Mouse (Mus musculus): ENCODE results near the gene Sdha. TPM values are rescaled to one million over a fixed set of nuclear protein-coding genes. Genes with fewer than 3 reads are reported as not detected.
A peak's percentile ranks its signal among the peaks of the same experiment; 100 is the strongest.

Gene Sdha
- 100 to 1,000 TPM; 225 to 226 TPM for total RNA-seq (2021)

DNA sequence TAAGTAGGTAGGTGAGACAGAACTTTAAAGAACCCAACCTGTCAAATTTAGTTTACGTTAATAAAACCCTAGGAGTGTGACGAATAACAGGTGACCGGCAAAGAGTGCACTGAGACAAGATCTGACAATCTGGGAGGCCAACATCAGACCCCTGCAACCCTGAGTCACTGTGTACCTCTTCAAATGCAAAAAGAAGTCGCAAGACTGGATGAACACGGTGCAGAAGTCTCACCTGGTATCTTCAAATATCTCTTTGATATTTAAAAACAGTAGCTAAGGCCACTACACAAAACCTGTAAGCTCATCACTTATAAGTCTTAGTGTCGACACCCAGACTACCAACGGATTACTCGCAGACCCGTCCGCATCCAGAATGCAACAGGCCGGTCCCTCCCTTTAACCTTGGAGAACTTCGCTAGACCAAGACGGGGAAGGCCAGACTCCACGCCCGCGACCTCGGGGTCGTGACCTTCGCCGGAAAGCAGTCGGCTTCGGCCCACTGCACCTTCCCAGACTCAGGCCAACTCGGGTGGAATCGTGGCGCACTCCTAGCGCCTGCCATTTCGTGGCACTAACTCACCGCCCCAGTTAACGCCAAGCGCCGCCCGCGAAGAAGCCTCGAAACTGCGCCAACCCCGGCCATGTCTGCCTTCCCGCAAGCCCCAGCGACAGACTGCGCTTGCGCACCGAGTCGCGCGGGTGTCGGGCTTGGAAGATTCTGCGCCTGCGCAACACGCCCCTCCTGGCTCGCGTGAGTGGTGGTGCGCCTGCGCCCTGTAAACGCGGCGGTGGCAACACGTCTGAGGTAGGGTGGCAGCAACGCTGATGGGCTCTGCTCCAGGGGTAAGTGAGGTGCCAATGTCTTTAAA lies at the start of gene Sdha, which contains the start of gene Ccdc127:
TSS of gene Sdha (minus strand) at position 715 of the 869 bp plus-strand sequence.
TSS of gene Ccdc127 (plus strand) at position 744 of the 869 bp plus-strand sequence.
- intact Hi-C loops (cut with DNase I) = loop anchor here (10.0 kb wide), 1 partner anchor 505 kb away; no protein-coding TSS in a partner anchor

DNA sequence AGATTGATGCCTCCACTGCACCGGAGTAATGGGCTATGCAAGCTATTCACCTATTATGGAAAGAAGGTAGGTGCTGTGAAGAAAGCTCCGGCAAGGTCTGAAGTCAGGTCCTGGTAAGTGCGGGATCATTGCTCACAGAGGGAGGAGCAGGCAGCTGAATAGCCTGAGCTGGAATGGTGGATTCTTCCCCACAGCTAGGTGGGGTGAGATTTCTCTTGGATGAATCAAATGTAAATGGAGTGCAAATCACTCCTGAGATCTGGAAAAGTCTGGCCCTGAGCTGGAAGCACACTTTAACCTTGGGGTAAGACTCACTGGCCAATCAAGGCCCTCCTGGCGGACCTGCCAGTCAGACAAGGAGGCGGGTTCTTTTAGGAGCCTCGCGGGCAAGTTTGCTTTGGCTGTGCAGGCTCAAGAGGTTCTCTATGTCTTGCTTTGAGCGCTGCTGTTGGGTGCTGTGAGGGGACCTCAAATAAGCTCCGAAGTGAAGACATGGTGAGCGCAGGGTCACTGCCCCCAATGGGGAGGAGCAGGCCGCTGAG lies 49.3 kb upstream of the Sdha start, which contains the start of gene Ftl1-ps1:
TSS of gene Ftl1-ps1 (plus strand) at position 397 of the 542 bp plus-strand sequence.
- DNase-seq (ENCODE audit: extremely low spot score in 1 of 2, low spot score in 2 of 2) = no peak
- intact Hi-C loops (cut with DNase I) = no loop called here

More for the DNA sequence above, at the start of gene Sdha, which contains the start of gene Ccdc127:
- DNase-seq (ENCODE audit: extremely low spot score in 1 of 2, low spot score in 2 of 2) = peak; percentile 93 to 98

DNA sequence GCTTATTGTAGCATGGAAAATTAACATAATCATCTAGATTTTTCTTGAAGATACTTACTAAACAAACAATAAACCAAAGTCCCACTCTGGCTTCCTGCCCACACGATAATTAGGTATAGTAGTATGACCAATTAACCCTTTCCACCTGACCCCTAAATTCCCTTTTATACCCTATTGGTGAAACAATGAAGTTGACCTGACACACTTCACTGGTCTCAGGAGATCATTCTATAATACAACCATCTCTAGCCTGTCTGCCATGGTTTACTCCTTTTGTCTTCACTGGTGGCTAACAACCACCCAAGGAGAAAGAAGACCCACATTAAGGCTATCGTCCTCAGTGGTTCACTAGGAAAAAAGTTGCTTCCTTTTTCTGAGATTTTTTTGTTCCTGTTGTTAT lies 41.1 kb upstream of the Sdha start:
- intact Hi-C loops (cut with DNase I) = no loop called here
- no peak for DNase-seq (ENCODE audit: extremely low spot score in 1 of 2, low spot score in 2 of 2)

DNA sequence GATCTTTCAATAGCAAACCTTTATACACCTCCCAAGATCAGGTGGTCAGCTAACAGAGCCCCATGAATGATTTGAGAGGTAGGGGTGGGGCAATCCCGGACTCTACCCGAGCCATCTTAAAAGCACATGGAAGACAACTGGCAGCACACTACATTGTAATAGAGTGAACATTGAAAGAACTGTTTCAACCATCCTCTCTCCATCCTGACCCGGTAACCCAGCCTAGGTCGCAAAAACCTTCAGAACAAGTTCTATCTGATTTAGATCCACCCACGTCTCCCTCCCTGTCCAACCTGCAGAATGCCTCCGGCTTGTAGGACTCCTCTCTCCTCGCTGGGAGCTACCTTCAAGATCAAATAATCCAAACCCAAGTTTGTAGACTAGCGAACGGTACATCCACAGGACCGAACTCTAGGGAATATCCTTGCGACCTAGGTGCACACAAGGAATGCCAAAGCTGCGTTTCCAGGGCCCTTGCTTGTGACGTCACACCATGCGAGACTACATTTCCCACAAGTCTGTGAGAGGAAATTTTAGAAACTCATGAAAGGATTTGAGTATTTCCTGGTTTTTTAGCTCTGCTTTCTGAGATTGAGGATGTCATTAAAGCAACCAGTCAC lies 40.4 kb upstream of the Sdha start, which contains the start of gene Zfp72:
TSS of gene Zfp72 (minus strand) at position 466 of the 620 bp plus-strand sequence.
- intact Hi-C loops (cut with DNase I) = no loop called here
- DNase-seq (ENCODE audit: extremely low spot score in 1 of 2, low spot score in 2 of 2) = peak; percentile 74 to 81

DNA sequence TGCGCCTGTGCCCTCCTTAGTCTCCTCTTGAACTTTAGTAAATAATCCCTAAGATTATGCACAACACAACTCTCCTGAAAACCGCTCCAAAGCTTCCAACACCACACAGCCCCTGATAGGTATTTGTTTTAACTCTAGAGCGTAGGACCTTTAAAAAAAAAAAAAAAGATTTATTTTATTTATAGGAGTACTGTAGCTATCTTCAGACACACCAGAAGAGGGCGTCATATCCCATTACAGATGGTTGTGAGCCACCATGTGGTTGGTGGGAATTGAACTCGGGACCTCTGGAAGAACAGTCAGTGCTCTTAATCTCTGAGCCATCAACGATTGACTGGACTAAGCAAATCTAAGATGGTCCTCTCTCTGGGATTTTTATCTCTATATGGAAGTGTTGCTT lies 39.6 kb upstream of the Sdha start:
- intact Hi-C loops (cut with DNase I) = no loop called here
- DNase-seq (ENCODE audit: extremely low spot score in 1 of 2, low spot score in 2 of 2) = no peak

DNA sequence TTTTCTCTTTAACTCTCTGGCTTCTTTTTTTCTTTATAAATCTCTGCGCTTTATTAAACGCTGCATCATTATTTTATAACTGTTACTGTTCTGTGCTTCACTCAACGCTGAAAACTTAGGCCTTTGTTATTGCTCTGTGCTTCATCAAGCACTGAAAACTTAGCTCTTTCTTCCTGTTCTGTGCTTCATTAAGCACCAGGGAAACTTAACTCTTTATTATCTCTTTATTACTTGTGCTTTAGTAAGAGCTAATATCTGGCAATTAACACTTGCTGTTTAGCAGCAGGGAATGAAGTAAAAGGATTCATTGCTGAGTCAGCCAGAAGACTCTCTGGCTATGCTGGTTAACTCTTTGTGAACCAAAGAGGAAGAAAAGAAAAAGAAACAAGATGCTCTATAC lies 32.2 kb upstream of the Sdha start:
- no peak for DNase-seq (ENCODE audit: extremely low spot score in 1 of 2, low spot score in 2 of 2)
- intact Hi-C loops (cut with DNase I) = no loop called here

DNA sequence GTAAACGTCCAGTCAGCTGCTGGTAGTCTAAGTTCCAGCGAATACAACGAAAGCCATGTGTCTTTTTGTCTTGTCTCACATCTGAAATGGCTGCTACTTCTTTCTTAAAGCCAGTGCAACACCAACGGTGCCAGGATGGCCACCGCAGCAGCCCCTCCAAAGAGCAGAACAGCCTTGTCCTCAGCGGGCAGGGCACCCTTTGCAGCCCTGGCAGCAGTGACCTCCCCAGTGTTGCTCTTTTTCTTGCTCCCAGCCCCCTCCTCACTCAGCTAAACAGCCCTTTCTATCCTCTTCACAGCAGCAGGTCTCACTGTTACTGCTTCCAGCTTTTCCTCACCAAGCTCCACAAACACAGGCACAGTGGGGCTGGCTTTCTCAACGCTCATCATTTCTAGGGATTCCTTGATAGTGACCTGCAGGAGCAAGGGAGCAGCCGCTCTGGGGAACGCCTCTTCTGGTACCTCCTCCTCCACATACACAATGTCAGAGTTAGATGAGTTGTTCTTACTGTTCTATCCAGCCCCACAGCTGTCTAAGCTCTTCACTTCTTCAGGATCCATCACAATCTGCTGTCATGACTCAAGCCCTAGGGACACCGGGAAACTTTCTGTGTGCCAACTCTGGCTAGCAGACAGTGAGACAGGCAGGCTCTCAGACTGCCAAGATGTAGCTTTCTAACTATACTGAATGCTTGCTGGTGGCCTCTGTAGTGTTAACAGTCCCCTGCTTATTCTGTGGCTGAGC lies 31.6 kb upstream of the Sdha start:
- intact Hi-C loops (cut with DNase I) = no loop called here
- no peak for DNase-seq (ENCODE audit: extremely low spot score in 1 of 2, low spot score in 2 of 2)

DNA sequence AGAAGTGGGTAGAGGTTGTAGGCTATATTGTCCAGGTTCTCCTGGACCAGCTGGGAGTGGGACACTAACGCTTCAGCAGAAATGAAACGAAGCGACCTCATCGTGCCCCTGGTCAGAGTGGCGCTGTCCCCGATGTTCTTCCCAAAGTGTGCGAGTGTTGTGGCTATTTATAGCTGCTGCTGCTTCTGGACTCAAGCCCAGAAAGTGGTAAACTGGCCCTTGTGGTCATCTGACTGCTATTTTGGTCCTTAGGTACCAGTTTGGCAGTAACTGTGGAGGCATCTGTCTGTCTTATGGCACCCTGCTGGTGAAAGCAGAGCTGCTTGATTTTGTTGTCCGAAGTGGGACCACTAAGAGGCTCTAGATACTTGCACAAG lies 13.8 kb upstream of the Sdha start, which contains the start of gene Lrrc14b:
TSS of gene Lrrc14b (minus strand) at position 147 of the 377 bp plus-strand sequence.
- DNase-seq (ENCODE audit: extremely low spot score in 1 of 2, low spot score in 2 of 2) = peak in 1 of 2 experiments; percentile 28
- intact Hi-C loops (cut with DNase I) = no loop called here

DNA sequence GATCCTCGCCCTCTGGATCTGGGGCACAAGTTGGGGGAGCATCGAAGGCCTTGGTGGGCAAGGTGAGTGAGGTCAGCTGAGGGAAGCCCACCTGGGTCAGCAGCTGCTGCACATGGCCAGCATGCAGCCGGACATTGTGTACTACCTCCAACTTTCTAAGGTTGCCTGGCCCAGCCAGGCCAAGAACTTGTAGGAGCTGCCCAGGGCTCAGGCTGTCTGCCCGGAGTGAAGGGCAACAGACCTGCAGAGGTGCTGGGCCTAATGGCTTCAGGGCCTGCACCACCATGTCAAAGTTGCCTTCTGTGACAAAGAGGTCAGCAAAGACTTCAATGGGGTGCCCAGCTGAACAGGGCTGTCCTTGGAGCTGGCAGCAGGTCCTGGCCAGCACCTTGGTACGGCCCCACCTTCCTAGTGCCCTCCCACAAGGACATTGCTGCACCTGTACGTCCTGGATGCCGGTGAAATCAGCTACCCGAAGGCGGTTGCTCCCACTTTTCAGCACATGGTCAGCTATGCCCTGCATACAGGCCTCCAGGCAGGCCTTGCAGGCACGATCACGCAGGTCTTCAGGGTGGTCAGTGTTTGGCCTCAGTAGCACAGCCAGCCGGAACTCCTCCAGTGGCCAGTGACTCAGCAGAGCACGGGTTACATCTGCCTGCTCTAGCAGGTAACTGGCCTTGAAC lies 13.2 kb upstream of the Sdha start:
- intact Hi-C loops (cut with DNase I) = no loop called here
- DNase-seq (ENCODE audit: extremely low spot score in 1 of 2, low spot score in 2 of 2) = no peak

DNA sequence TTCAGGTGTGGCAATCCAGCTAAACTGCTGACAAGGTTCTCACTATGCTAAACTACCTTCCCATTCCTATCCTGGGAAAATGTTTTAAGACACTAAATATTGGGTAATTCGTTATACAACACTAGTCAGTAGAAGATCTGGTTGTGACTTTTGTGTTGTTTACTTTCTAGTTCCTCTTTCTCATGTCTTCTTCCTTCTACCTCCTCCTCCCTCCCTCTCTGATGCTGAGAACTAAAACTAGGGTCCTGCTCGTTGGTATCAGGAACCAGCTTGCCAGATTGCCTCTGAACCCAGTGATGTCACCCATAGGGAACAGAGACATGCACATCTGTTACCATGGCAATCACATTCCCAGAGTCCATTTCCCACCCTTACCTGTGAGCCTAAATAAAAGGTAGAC lies 12.1 kb upstream of the Sdha start:
- no peak for DNase-seq (ENCODE audit: extremely low spot score in 1 of 2, low spot score in 2 of 2)
- intact Hi-C loops (cut with DNase I) = no loop called here

DNA sequence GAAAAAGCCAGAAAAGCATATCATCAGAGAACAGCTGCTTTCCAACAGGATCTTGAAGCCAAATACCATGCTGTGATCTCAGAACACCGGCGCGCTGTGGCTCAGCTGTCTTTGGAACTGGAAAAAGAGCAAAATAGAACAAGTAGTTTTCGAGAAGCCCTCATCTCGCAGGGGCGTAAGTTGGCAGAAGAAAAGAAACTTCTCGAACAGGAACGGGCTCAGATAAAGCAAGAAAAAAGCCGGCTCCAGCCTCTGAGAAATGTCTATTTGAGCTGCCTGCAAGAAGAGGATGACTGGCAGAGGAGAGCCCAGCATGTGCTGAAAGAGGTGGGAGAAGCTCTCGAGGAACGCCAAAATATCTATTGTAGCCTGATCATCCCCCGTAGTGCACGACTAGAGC lies 6.4 kb upstream of the Sdha start:
- DNase-seq (ENCODE audit: extremely low spot score in 1 of 2, low spot score in 2 of 2) = no peak
- intact Hi-C loops (cut with DNase I) = no loop called here

DNA sequence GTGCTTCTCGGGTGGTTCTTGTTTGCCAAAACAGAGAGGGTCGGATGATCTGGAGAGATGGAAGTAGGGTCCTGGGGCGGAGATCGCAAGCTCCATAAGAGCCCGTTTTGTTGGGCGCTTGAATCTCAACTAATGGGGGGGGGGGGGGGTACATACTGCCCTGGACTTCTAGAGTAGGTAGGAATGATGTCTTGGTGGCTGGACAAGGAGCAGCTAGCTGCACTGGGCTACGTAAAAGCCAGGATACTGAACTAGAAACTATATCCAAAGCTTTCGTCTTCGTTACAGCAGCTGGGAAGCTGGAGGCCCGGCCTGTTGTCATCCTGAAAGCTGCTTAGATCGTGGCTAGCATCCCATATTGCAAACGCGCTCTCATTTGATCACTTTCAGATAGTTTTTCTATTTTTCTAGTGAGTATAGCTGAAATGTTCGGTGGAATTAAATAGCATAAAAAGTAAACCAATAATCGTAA lies 391 bp upstream of the Sdha start:
- DNase-seq (ENCODE audit: extremely low spot score in 1 of 2, low spot score in 2 of 2) = peak in 1 of 2 experiments; percentile 20
- intact Hi-C loops (cut with DNase I) = no loop called here

DNA sequence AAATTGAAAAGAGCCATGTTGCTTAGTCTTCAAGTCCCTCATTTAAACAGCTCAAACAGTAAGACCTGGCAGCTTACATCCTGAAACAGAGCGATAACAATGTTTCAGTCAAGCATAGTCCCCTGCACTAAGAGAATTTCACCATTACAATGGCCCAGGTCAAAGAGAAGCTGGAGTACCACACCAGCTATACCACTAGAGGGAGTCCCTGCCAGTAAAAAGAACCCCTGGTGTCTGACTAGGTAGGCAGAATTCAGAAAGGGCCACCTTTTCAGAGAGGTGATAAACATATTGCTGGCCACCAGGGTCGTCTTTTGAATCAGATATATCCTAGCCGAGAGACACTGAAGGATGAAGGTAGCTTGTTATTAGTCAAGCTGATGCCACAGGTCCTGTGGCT lies 9.0 kb downstream of the Sdha start:
- intact Hi-C loops (cut with DNase I) = loop anchor here (5.0 to 10.0 kb wide), 2 partner anchors 514 to 861 kb away; no protein-coding TSS in a partner anchor
- peak in 1 of 2 experiments; percentile 28 for DNase-seq (ENCODE audit: extremely low spot score in 1 of 2, low spot score in 2 of 2)

DNA sequence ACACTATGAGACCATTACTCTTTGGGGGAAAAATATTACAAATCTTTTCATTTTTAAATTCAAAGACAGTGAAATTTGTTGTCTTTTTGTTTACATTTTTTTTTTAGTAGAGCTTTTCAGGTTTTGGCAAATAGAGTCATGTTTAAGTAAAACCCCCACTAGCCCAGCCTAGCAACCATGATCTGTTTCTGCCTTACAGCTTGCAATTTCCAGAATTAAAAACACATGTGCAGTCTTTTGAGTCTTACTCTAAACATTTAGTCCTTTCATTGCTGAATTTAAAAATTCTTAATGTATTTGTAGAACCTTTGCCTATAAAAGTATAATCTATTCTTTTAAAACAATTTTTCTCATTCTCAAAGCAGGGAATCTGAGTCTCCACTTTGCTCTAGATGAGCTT lies 20.8 kb downstream of the Sdha start:
- no peak for DNase-seq (ENCODE audit: extremely low spot score in 1 of 2, low spot score in 2 of 2)
- intact Hi-C loops (cut with DNase I) = no loop called here

DNA sequence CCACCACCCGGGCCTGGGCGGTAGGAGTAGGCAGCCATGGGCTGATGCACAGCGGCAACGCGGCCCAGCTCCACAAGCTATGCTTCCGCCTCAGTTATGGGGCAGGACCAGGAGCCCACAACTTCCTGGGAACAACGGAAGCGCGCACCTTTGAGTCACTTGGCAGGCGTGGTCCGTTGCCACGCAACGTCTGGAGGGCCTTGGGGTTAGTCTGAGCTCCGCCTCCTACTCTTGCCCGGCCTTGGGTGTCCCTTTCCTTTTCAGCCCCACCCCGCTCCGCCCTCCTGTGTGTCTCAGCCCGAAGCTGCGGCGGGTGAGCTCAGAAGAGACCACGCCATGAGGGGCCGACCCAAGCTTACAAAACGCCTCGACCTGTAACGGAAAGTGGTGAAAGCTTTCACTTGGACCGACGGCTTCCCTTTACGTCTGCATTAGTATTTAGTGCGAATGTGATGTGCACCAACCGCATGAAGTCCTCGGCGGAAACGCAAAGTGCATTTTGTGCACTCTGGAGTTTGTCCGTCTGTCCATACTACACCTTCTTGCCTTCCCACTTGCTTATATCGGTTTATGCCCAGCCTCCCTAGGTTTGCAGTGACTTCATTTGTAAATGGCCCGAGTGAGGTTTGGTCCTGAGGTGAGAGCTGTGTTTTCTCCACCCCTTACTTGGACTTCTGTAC lies 32.8 kb downstream of the Sdha start, which contains the start of gene Pdcd6:
TSS of gene Pdcd6 (minus strand) at position 411 of the 680 bp plus-strand sequence.
- intact Hi-C loops (cut with DNase I) = no loop called here
- DNase-seq (ENCODE audit: extremely low spot score in 1 of 2, low spot score in 2 of 2) = peak; percentile 86 to 94

DNA sequence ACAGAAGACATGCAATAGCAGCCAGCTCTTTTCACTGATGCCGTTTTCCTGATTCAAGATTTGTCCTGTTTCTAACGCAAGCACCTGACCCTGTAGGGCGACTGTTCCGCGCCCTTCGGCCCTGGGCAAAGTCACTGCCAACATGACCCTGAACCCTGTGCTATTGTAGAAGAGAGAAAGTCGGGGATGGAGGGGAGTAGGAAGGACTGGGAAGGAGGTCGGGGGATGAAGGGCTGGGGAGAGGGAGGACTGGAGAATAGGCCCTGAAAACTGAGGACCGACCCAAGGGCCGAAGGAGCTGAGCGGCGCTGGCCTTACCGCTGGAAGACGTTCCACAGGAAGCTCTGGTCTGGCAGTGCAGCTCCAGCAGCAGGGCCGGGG lies 33.3 kb downstream of the Sdha start:
- intact Hi-C loops (cut with DNase I) = no loop called here
- no peak for DNase-seq (ENCODE audit: extremely low spot score in 1 of 2, low spot score in 2 of 2)

DNA sequence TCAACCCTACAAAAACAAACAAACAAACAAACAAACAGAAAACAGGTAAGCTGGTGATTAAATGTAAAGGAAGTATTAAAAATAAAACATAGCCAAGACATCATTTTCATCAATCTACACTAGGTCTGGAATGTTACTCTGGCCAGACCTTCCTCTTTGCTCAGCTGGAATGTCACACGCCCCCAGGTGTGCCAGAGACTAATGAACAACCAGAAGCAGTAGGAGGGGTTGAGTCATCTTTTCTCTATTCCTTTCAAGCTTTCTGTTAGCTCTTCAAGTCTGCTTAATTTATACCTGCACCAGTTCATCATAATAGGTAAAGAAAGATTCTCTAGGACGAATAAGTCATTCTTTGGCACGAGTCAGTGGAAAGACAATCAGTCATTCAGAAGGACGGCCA lies 33.7 kb downstream of the Sdha start:
- DNase-seq (ENCODE audit: extremely low spot score in 1 of 2, low spot score in 2 of 2) = no peak
- intact Hi-C loops (cut with DNase I) = no loop called here

DNA sequence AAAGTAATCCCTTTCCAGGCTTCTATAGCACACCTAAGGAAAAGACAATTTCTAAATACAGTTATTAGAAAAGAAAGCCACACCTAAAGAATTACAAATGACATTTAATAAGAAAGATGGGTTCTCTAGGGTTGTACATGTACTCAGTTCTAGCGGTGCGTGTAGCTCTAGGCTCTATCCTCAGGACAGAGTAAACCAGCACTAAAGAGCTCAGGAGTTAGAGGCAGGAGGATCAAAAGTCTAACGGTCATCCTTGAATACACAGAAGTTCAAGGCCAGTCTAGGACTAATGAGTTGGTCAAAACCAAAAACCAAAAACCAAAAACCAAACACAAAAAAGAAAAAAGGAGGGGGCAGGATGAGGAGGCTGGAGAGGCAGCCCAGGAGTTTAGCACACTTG lies 35.5 kb downstream of the Sdha start:
- intact Hi-C loops (cut with DNase I) = no loop called here

More for the DNA sequence above, 35.5 kb downstream of the Sdha start:
- no peak for DNase-seq (ENCODE audit: extremely low spot score in 1 of 2, low spot score in 2 of 2)
